Mouse (Mus musculus) E14TG2a.4 (cell line): ENCODE results near the gene Nrxn1.

Experiments
- CTCF ChIP-seq: conservative IDR thresholded peaks from 2 replicates; pipeline ENCODE4 v1.5.1; 2014; ENCODE audit warnings: low read length
- POU5F1 ChIP-seq: IDR thresholded peaks from 2 replicates; pipeline ENCODE4 v1.6.1; 2014; ENCODE audit warnings: low read length, borderline replicate concordance

DNA sequence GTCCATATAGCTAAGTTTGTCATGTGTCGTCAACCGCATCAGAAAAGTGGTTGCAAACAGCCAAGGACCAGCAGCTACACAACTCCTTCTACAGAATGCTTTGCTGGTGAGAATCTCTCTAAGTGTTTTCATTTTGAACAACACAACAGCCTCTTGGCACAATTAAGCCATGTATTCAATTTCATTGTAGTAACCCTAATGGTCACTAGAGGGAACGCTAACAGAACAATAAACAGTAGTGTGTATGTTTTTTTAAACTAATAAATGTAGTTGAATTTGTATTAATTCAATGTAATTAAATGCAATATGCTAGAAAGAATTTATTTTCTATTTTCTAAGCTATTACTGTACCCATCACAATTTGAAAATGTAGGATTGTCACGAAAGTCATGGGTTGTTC, 471.0 kb downstream of the Nrxn1 start:
- 0 out of 2 replicates have a peak, but pooled peaks have one; percentile 8 for TF ChIP-seq CTCF
- TF ChIP-seq POU5F1: no peak
